Mouse (Mus musculus): ENCODE results near the gene Eif1. TPM values are rescaled to one million over a fixed set of nuclear protein-coding genes. Genes with fewer than 3 reads are reported as not detected.
A peak's percentile ranks its signal among the peaks of the same experiment; 100 is the strongest.
"Not testable (repeated sequence)": the region's sequence is repeated elsewhere in the genome, so short reads cannot be mapped to it uniquely, and the experiment has no call there.

Gene Eif1
- polyA plus RNA-seq, 1 experiment = 396 TPM

DNA sequence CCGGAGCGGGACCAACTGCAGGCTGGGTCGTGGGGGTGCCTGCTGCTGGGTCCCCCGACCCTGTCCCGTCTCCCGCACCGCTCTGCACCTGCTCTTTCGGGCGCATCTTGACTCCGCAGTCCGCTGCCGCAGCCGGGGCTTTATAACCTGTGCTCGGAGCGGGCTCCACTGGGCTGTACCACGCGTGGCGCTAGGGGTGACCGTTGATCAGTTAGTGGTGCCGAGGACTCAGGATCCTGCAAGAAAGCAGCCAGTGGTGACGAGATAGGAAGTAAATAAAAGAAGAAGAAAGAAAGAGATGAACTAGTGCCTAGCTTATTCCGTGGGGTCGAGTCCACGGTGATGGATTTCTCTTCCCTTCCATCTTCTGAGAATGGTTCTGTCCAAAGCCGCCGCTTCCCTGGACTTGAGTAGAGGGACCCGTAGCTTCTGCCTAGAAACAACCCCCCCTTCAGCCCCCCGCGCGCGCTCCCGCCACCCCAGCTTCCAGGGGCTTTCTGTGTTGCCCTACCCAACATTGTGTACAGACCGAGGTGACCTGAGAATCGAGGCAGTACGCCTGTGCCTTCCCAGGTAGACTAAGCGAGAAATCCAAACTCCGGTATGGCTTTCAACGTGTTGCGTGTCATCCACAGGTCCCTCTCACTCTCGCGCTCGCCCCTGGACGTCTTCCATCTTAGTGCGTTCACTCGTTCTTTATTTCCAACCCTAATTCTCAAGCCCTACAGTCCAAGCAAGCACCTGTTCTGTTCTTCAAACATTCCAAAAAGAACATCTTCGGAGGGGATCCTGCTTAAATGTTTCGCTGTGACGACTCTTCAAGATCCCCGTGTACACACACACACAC, 36.5 kb downstream of the Eif1 start, which contains the start of gene Hap1:
Gene Hap1 (minus strand): TSS at position 157 of the 847 bp plus-strand sequence.
- no peak for TF ChIP-seq POLR2A (IDR thresholded peaks at IDR 0.05; ENCODE audit: control insufficient read depth, low read depth, low read length)
- TF ChIP-seq CTCF (IDR thresholded peaks at IDR 0.05; ENCODE audit: control insufficient read depth, insufficient read depth, insufficient replicate concordance, low read depth, low read length) = no peak
- Histone ChIP-seq H3K4me1 (ENCODE audit: control insufficient read depth, insufficient read depth, low read length) (peaks cover 22% of the 10 kb centered on the region), H3K36me3 (ENCODE audit: control insufficient read depth, insufficient read depth, low read length) (no peaks in the 10 kb centered on the region), H3K27ac (ENCODE audit: control insufficient read depth, insufficient read depth, low read depth, low read length) (peak within 1 kb of the TSS; percentile 70; the same call in 1 of the 2 replicates), H3K4me3 (ENCODE audit: control insufficient read depth, low read depth, low read length) (peak within 1 kb of the TSS; percentile 91), H3K27me3 (ENCODE audit: control insufficient read depth, insufficient read depth, low read length) (no peaks in the 10 kb centered on the region)

DNA sequence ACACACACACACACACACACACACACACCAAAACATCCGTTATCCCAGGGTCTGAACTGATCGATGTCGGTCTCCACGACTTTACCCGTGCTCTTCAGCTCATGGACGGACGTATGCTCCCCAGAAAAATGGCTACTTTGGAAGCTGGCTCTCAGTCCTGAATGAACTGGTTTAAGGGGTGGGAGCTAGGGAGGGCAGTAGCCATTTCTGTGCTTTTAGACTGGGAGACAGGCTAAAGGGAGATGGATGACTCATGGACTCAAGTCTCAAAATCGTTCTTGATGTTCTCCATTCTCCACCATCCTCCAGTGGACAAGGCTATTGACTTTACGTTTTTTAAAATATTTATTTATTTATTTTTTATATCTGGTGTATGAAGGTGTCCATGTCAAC, 37.1 kb downstream of the Eif1 start:
- Histone ChIP-seq H3K36me3 (ENCODE audit: control insufficient read depth, insufficient read depth, low read length) (no peaks in the 10 kb centered on the region), H3K4me3 (ENCODE audit: control insufficient read depth, low read depth, low read length) (peak overlapping the region; percentile 91), H3K27me3 (ENCODE audit: control insufficient read depth, insufficient read depth, low read length) (no peaks in the 10 kb centered on the region), H3K27ac (ENCODE audit: control insufficient read depth, insufficient read depth, low read depth, low read length) (no peak overlapping the region), H3K4me1 (ENCODE audit: control insufficient read depth, insufficient read depth, low read length) (peaks cover 22% of the 10 kb centered on the region)
- TF ChIP-seq CTCF (IDR thresholded peaks at IDR 0.05; ENCODE audit: control insufficient read depth, insufficient read depth, insufficient replicate concordance, low read depth, low read length) (no peak), POLR2A (IDR thresholded peaks at IDR 0.05; ENCODE audit: control insufficient read depth, low read depth, low read length) (no peak)

DNA sequence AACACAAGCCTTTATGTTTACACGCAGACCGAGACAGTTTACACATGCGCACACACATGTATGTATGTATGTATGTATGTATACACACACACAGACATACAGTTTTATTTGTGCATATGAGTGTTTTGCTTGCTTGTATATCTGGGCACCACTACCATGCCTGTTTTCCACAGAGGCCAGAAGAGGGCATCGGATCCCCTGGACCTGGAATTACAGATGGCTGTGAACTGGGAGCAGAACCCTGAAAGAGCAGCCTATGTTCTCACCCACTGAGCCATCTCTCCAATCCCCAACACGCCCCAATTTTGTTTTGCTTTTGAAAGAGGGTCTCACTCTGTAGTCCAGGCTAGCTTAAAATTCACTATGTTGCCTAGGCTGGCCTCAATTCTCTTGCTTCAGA, 37.7 kb downstream of the Eif1 start:
- Histone ChIP-seq H3K4me3 (ENCODE audit: control insufficient read depth, low read depth, low read length) (no peak overlapping the region), H3K4me1 (ENCODE audit: control insufficient read depth, insufficient read depth, low read length) (peaks cover 25% of the 10 kb centered on the region), H3K36me3 (ENCODE audit: control insufficient read depth, insufficient read depth, low read length) (no peaks in the 10 kb centered on the region), H3K27ac (ENCODE audit: control insufficient read depth, insufficient read depth, low read depth, low read length) (no peak overlapping the region), H3K27me3 (ENCODE audit: control insufficient read depth, insufficient read depth, low read length) (no peaks in the 10 kb centered on the region)
- no peak for TF ChIP-seq CTCF (IDR thresholded peaks at IDR 0.05; ENCODE audit: control insufficient read depth, insufficient read depth, insufficient replicate concordance, low read depth, low read length)
- no peak for TF ChIP-seq POLR2A (IDR thresholded peaks at IDR 0.05; ENCODE audit: control insufficient read depth, low read depth, low read length)

DNA sequence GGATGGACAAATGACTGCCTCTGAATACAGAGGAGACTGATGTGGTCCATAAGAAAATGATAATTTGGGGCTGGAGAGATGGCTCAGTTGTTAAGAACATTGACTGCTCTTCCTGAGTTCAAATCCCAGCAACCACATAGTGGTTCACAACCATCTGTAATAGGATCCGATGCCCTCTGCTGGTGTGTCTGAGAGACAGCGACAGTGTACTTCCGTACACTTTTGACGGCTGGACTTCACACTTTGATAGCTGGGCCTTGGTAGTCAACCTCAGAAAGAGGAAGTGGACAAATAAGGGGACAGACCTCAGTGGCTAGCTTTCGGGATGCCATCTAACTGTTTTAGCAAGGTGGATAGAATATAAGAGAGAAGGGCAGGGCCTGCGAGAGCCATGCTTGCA, 40.5 kb downstream of the Eif1 start:
- Histone ChIP-seq H3K4me3 (ENCODE audit: control insufficient read depth, low read depth, low read length) (no peak overlapping the region), H3K27ac (ENCODE audit: control insufficient read depth, insufficient read depth, low read depth, low read length) (no peak overlapping the region), H3K4me1 (ENCODE audit: control insufficient read depth, insufficient read depth, low read length) (peaks cover 24% of the 10 kb centered on the region), H3K27me3 (ENCODE audit: control insufficient read depth, insufficient read depth, low read length) (no peaks in the 10 kb centered on the region), H3K36me3 (ENCODE audit: control insufficient read depth, insufficient read depth, low read length) (no peaks in the 10 kb centered on the region)
- TF ChIP-seq CTCF (IDR thresholded peaks at IDR 0.05; ENCODE audit: control insufficient read depth, insufficient read depth, insufficient replicate concordance, low read depth, low read length) (no peak), POLR2A (IDR thresholded peaks at IDR 0.05; ENCODE audit: control insufficient read depth, low read depth, low read length) (no peak)

DNA sequence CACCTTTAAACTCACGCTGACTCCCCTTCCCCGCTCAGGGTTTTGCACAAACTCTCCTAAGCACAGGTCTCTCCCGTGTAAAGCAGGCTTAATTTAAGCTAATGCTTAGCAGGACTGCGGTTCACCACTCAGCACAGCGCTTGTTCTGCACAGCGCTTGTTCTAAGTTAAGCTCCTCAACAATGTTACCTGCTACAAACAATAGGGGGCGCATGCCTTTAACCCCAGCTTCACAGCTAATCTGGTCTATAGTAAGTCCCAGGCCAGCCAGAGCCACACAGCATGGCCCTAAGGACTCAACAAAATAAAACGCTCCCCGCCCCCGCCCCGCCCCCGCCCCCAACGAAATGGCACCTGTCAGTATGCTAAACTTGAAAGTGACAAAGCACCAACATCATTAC, 41.4 kb downstream of the Eif1 start:
- H3K4me1 ChIP-seq (ENCODE audit: control insufficient read depth, insufficient read depth, low read length) = peaks cover 17% of the 10 kb centered on the region
- H3K27me3 ChIP-seq (ENCODE audit: control insufficient read depth, insufficient read depth, low read length); H3K27ac ChIP-seq (ENCODE audit: control insufficient read depth, insufficient read depth, low read depth, low read length); H3K4me3 ChIP-seq (ENCODE audit: control insufficient read depth, low read depth, low read length); H3K36me3 ChIP-seq (ENCODE audit: control insufficient read depth, insufficient read depth, low read length): not testable (repeated sequence)

DNA sequence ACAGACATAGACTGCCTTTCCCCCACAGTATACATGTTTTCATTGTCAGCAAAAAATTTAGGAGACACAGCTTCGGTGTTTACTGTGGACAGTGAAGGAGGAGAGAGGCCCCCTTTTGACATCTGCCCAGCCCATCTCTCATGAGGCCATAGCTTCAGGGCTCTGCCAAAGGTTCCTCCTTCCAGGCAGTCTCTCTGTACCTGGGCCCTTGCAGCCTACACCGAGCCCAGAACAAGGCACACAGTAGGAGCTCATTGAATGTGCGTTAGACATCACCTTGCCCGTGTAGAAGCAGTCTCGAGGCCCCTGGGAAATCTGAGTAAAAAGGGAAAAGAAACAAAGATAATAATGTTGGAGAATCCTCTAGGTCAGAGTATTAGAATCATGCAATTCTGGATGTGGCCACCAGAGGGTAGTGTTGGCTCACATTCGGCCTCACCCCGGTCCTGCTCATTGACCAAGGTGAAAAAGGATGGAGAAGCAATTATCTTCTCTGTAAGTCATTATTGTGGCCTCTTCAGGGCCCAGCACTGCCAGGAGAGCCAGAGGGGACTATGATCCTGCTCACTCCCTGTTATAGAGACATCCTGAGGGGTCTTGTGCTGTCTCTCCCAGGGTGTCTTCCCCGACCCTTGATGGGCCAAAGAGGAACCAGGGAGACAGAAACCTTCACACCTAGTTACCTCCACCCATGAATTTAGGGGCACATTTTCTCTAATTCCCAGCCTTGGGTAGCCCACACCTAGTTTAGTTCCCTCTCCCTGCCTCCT, 42.7 kb downstream of the Eif1 start:
- Histone ChIP-seq H3K4me1 (ENCODE audit: control insufficient read depth, insufficient read depth, low read length) (peaks cover 10% of the 10 kb centered on the region), H3K27ac (ENCODE audit: control insufficient read depth, insufficient read depth, low read depth, low read length) (no peak overlapping the region), H3K4me3 (ENCODE audit: control insufficient read depth, low read depth, low read length) (no peak overlapping the region), H3K36me3 (ENCODE audit: control insufficient read depth, insufficient read depth, low read length) (no peaks in the 10 kb centered on the region), H3K27me3 (ENCODE audit: control insufficient read depth, insufficient read depth, low read length) (no peaks in the 10 kb centered on the region)
- TF ChIP-seq CTCF (IDR thresholded peaks at IDR 0.05; ENCODE audit: control insufficient read depth, insufficient read depth, insufficient replicate concordance, low read depth, low read length) (peak; percentile 93; the same call in 1 of the 2 replicates), POLR2A (IDR thresholded peaks at IDR 0.05; ENCODE audit: control insufficient read depth, low read depth, low read length) (no peak)

DNA sequence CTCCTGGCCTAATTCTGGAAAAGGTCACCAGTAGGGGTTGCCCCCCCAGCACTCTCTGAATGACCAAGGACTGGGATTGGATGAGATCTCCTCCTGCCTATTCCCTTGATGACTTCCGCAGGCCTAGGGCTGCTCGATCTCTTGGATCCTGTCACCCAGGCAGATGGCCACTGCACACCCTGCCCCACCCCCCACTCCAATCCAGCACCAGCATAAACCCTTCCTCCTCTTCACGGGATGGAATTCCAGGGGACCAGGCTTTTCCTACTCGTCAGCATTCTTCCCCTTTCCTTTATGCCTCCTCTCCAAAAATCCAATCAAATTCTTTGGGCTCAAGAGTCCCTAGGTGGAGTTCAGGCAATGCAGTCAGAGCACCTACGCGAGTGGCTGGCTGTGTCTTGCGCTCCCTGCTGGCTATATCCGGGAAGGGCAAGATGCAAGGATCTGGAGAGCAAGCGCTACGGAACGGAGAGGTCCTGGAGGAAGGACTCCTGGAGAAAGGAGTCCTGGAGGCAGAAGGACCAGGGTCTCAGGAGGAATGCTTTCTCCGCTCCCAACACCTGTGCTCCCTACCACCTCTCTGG, 43.4 kb downstream of the Eif1 start:
- Histone ChIP-seq H3K4me1 (ENCODE audit: control insufficient read depth, insufficient read depth, low read length) (peaks cover 10% of the 10 kb centered on the region), H3K4me3 (ENCODE audit: control insufficient read depth, low read depth, low read length) (peak overlapping the region; percentile 33), H3K27me3 (ENCODE audit: control insufficient read depth, insufficient read depth, low read length) (no peaks in the 10 kb centered on the region), H3K27ac (ENCODE audit: control insufficient read depth, insufficient read depth, low read depth, low read length) (no peak overlapping the region), H3K36me3 (ENCODE audit: control insufficient read depth, insufficient read depth, low read length) (no peaks in the 10 kb centered on the region)
- TF ChIP-seq POLR2A (IDR thresholded peaks at IDR 0.05; ENCODE audit: control insufficient read depth, low read depth, low read length) (no peak), CTCF (IDR thresholded peaks at IDR 0.05; ENCODE audit: control insufficient read depth, insufficient read depth, insufficient replicate concordance, low read depth, low read length) (peak; percentile 72; the same call in 1 of the 2 replicates)

Measured in testis, adult 2 months (tissue).